Mouse (Mus musculus) colon, adult 2 months (tissue): ENCODE data around the gene Nat8l. TPM values are rescaled to one million over a fixed set of nuclear protein-coding genes. Genes with fewer than 3 reads are reported as not detected.

Experiments used
- polyA plus RNA-seq: library from polyadenylated mRNA; depleted of rRNA; stranded (reverse); fragments of >200 nt; gene quantifications from 2 replicates; pipeline ENCODE4 v1.2.3, GENCODE M21; 2012; rRNA removed

Gene Nat8l
- 1.4 and 1.9 TPM in 2 replicates for polyA plus RNA-seq

DNA sequence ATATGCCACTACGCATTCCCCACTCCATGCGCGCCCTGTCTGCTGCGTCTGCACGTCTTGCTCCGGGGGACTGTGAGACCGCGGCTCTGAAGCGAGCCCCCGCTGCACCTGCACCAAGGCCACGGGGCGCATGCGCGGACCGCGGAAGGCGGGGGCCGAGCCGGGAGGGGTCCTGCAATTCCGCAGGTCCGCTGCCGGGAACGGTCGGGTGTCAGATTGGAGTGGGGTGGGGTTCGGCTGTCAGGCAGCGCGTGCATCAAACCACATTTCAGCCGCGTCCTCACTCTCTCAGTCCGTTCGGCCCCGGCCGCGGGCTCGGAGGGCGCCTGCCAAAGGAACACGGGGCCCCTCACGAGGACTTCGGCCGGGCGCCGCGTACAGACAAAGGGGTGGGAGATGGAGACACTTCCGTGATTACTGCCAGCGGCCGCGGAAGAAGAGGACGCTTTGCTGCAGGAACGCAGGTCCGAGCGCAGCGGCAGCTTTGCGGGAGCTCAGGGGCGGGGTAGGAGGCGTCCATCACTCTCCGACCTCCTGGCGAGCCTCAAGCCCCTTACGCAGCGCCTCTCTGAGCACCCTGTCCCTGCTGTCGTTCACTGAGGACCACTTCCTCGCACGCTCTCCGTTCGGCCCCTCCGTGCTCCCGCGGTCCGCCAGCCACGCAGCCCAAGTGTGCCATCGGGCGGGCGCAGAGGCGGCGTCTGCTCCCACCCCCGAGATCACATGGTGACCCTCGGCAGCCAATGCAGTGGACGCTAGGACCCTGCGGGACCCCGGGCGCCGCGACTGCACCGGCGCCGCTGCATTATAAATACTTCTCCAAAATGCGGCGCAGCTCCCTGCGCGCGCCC lies at the start of gene Nat8l:
Gene Nat8l (plus strand): TSS at position 142 of the 851 bp plus-strand sequence.

DNA sequence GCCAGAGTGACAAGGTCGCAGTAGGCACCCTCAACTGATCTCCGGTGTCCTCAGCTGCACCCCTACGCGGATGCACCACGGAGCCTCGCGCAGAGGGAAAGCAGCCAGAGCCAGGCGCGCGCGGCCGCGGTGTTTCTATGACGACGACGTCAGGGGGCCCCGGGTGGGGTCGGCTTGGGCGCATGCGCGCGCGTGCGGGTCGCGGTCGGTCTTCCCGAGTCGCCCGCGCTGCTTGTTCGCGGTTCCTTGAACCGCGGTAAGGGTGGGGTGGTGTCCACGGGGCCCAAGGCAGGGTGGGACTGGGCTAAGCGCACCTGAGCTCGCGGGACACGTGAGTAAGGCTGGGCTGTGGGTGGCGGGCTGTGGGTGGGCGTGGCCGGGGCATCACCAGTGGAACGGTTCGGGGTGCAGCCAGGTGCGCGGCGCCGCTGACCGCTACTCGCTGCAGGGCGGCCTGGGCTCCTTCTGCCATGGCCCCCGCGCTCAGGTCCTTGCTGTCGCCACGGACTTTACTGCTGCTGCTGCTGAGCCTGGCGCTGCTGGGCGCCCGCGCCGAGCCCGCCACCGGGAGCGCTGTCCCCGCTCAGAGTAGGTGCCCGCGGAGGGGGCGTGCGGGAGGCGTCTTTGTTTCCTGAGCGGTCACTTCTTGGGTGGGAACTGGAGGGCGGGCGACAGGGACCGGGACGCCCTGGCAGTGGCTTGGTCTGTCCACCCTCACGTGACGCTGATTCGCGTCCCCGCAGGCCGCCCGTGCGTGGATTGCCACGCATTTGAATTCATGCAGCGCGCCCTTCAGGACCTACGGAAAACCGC lies 12.3 kb upstream of the Nat8l start, which contains the start of gene Gm1673:
Gene Gm1673 (plus strand): TSS at position 125 of the 813 bp plus-strand sequence.

Other genes with a start within 250 kb of the Nat8l start
- gene Letm1, start 213.2 kb upstream of the Nat8l start, polyA plus RNA-seq = 104 and 116 TPM in 2 replicates
- gene Nsd2, start 175.3 kb upstream of the Nat8l start, polyA plus RNA-seq = 6.8 and 9.7 TPM in 2 replicates
- 36.9 and 37.6 TPM in 2 replicates for gene Nelfa, start 59.6 kb upstream of the Nat8l start, polyA plus RNA-seq
- 13.1 and 18.8 TPM in 2 replicates for gene Gm1673, start 12.6 kb upstream of the Nat8l start, polyA plus RNA-seq
- 0.05 and 0.06 TPM in 2 replicates for gene Poln, start 173.5 kb downstream of the Nat8l start, polyA plus RNA-seq
- 0.16 and 0.25 TPM in 2 replicates for gene Haus3, start 173.5 kb downstream of the Nat8l start, polyA plus RNA-seq
- 228 and 250 TPM in 2 replicates for gene Mxd4, start 191.7 kb downstream of the Nat8l start, polyA plus RNA-seq